8 mouse cellular contexts compared by ENCODE assay signal in the genomic region with DNA sequence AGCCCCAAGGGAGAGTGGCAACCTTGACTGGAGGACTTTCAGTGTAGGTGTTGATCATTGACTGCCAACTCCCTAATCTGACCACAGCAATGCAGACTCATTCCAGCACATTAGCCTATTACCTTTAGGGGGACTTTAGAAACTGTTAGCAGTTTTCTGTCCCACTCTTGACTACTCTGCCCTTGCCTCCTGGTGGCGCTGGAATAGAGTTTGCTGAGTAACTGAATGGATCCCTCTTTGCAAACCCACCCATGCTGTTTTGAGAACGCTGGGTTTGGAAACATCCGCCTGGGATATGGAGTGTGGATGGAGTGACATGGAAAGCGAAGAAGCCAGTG. TPM values are rescaled to one million over a fixed set of nuclear protein-coding genes. Genes with fewer than 3 reads are reported as not detected.
DNase-seq lines count a peak whose midpoint lies in the region; ATAC-seq lines count a peak whose summit lies in the region.

No protein-coding gene starts in this region.

- H3K4me1 ChIP-seq in kidney, embryonic 14.5 days (ENCODE audit: control insufficient read depth, insufficient read depth, low read length): no peaks in the 10 kb centered on the region
- peaks cover 10% of the 10 kb centered on the region for H3K4me1 ChIP-seq in embryonic facial prominence, embryonic 10.5 days
- H3K4me1 ChIP-seq in hindbrain, embryonic 13.5 days (replicated peaks): peaks cover 15% of the 10 kb centered on the region
- peaks cover 12% of the 10 kb centered on the region for H3K4me1 ChIP-seq in midbrain, embryonic 13.5 days (replicated peaks)

- peak overlapping the region; percentile 96 for H3K4me2 ChIP-seq in kidney, embryonic 14.5 days (replicated peaks; ENCODE audit: low read depth, low read length)
- peak overlapping the region; percentile 94 for H3K4me2 ChIP-seq in hindbrain, embryonic 13.5 days
- peak overlapping the region; percentile 82 for H3K4me2 ChIP-seq in midbrain, embryonic 13.5 days (replicated peaks)

- no peaks in the 10 kb centered on the region for H3K36me3 ChIP-seq in kidney, embryonic 14.5 days (ENCODE audit: control insufficient read depth, insufficient read depth, low read length)
- no peaks in the 10 kb centered on the region for H3K36me3 ChIP-seq in embryonic facial prominence, embryonic 10.5 days (replicated peaks)
- no peaks in the 10 kb centered on the region for H3K36me3 ChIP-seq in hindbrain, embryonic 13.5 days
- no peaks in the 10 kb centered on the region for H3K36me3 ChIP-seq in midbrain, embryonic 13.5 days

- H3K9ac ChIP-seq in kidney, embryonic 14.5 days (ENCODE audit: low read depth, low read length): no peak overlapping the region; the same call in 1 of the 2 replicates
- peak overlapping the region; percentile 75 for H3K9ac ChIP-seq in hindbrain, embryonic 13.5 days
- no peak overlapping the region for H3K9ac ChIP-seq in midbrain, embryonic 13.5 days (replicated peaks)

- peak overlapping the region; percentile 54 for H3K4me3 ChIP-seq in kidney, embryonic 14.5 days (ENCODE audit: low read length)
- H3K4me3 ChIP-seq in embryonic facial prominence, embryonic 10.5 days: peak overlapping the region; percentile 68
- H3K4me3 ChIP-seq in hindbrain, embryonic 13.5 days: peak overlapping the region; percentile 60
- peak overlapping the region; percentile 57 for H3K4me3 ChIP-seq in midbrain, embryonic 13.5 days (replicated peaks)

- ATAC-seq in kidney, embryonic 14.5 days (ENCODE audit: low FRiP score, low TSS enrichment): no peak
- no peak for ATAC-seq in hindbrain, embryonic 13.5 days (ENCODE audit: low FRiP score)
- ATAC-seq in midbrain, embryonic 13.5 days: no peak; the same call in 1 of the 2 replicates

- WGBS in kidney, embryonic 14.5 days: 58% methylated on average over 4 of the region's 4 CpGs
- WGBS in embryonic facial prominence, embryonic 10.5 days: 43% methylated on average over 4 of the region's 4 CpGs
- 47% methylated on average over 4 of the region's 4 CpGs for WGBS in hindbrain, embryonic 13.5 days
- 55% methylated on average over 4 of the region's 4 CpGs for WGBS in midbrain, embryonic 13.5 days

- no peak for DNase-seq in kidney, adult 18-20 months
- DNase-seq in embryonic facial prominence, embryonic 10.5 days (ENCODE audit: low spot score): no peak
- DNase-seq in adrenal gland, adult (ENCODE audit: inconsistent age in 2 of 2, low spot score in 1 of 2): no peak
- no peak for DNase-seq in gastrocnemius, adult 8-10 months (ENCODE audit: low spot score in 2 of 2)
- DNase-seq in gastrocnemius, postnatal 14 days: no peak

- peaks cover 30% of the 10 kb centered on the region for H3K27me3 ChIP-seq in kidney, embryonic 14.5 days (ENCODE audit: control insufficient read depth, insufficient read depth, low read length)
- H3K27me3 ChIP-seq in embryonic facial prominence, embryonic 10.5 days (replicated peaks; ENCODE audit: low read depth, poor library complexity, severe bottlenecking): peaks cover 51% of the 10 kb centered on the region
- H3K27me3 ChIP-seq in hindbrain, embryonic 13.5 days: peaks cover 55% of the 10 kb centered on the region
- H3K27me3 ChIP-seq in midbrain, embryonic 13.5 days: peaks cover 46% of the 10 kb centered on the region

- intact Hi-C loops in gastrocnemius, postnatal 14 days (cut with DNase I; ENCODE audit: low total_unique reads): no loop called here

- no peaks in the 10 kb centered on the region for H3K9me3 ChIP-seq in kidney, embryonic 14.5 days (ENCODE audit: control insufficient read depth, low read length)
- no peaks in the 10 kb centered on the region for H3K9me3 ChIP-seq in embryonic facial prominence, embryonic 10.5 days
- no peaks in the 10 kb centered on the region for H3K9me3 ChIP-seq in hindbrain, embryonic 13.5 days
- no peaks in the 10 kb centered on the region for H3K9me3 ChIP-seq in midbrain, embryonic 13.5 days

- H3K27ac ChIP-seq in kidney, embryonic 14.5 days (ENCODE audit: low read depth, low read length): no peak overlapping the region
- no peak overlapping the region for H3K27ac ChIP-seq in embryonic facial prominence, embryonic 10.5 days (replicated peaks)
- H3K27ac ChIP-seq in hindbrain, embryonic 13.5 days: no peak overlapping the region
- H3K27ac ChIP-seq in midbrain, embryonic 13.5 days: no peak overlapping the region

RNA-seq across cellular contexts. Expression of a gene that starts 0.6 kb away (rescaled TPM):
- polyA plus RNA-seq in kidney, embryonic 14.5 days (2014; fragmentation: Nextera tagmentation; extraction: Ambion mirVana): 5.4 and 6.9 TPM in 2 replicates
- polyA plus RNA-seq in embryonic facial prominence, embryonic 10.5 days (2016; fragmentation: Nextera tagmentation; extraction: Ambion mirVana): 0.20 and 0.95 TPM in 2 replicates
- polyA plus RNA-seq in hindbrain, embryonic 13.5 days (2015; fragmentation: Nextera tagmentation; extraction: Ambion mirVana): 6.8 and 7.2 TPM in 2 replicates
- polyA plus RNA-seq in midbrain, embryonic 13.5 days (2015; fragmentation: Nextera tagmentation; extraction: Ambion mirVana): 5.4 and 6.4 TPM in 2 replicates
- total RNA-seq in gastrocnemius, adult 8-10 months (2022): 1 to 10 TPM in 3 of 4 experiments, under 1 TPM in 1; 0.56 to 1.9 (median 1.3) TPM
- 1 to 10 TPM in 1 of 2 experiments, under 1 TPM in 1; 0.70 to 1.0 TPM for total RNA-seq in gastrocnemius, postnatal 14 days (2021)
